Mouse (Mus musculus) urinary bladder, postnatal 36 days (tissue): ENCODE data around the gene Cx3cr1.
A peak's percentile ranks its signal among the peaks of the same experiment; 100 is the strongest.

Experiments used
- DNase-seq, 2 experiments: peaks; one replicate each; pipeline ENCODE4 v3.0.0; 2022; ENCODE audit warnings: low spot score in 2 of 2, mixed read lengths in 1 of 2

Gene Cx3cr1

GRCm38 (mm10) chr9:120082691-120083090 lies 13.0 kb upstream of the Cx3cr1 start:
- DNase-seq, result no peak

- DNase-seq, result no peak
Observed at GRCm38 (mm10) chr9:120081967-120082366, 12.3 kb upstream of the Cx3cr1 start.

GRCm38 (mm10) chr9:120081247-120081646 lies 11.6 kb upstream of the Cx3cr1 start:
- no peak for DNase-seq

GRCm38 (mm10) chr9:120080546-120081108 lies 10.9 kb upstream of the Cx3cr1 start:
- no peak for DNase-seq

GRCm38 (mm10) chr9:120079901-120080300 lies 10.2 kb upstream of the Cx3cr1 start:
- no peak for DNase-seq

- no peak for DNase-seq
Observed at GRCm38 (mm10) chr9:120078241-120078640, 8.6 kb upstream of the Cx3cr1 start.

GRCm38 (mm10) chr9:120074516-120074915 lies 4.8 kb upstream of the Cx3cr1 start:
- no peak for DNase-seq

GRCm38 (mm10) chr9:120073169-120073568 lies 3.5 kb upstream of the Cx3cr1 start:
- DNase-seq, result peak; percentile 75 to 80

GRCm38 (mm10) chr9:120071251-120071650 lies 1.6 kb upstream of the Cx3cr1 start:
- DNase-seq, result no peak

GRCm38 (mm10) chr9:120068047-120068446 lies 1.6 kb downstream of the Cx3cr1 start:
- DNase-seq, result no peak

GRCm38 (mm10) chr9:120067609-120068008 lies 2.1 kb downstream of the Cx3cr1 start:
- DNase-seq, result no peak

GRCm38 (mm10) chr9:120064317-120064716 lies 5.4 kb downstream of the Cx3cr1 start:
- DNase-seq, result no peak

- DNase-seq, result no peak
Observed at GRCm38 (mm10) chr9:120058730-120059129, 10.9 kb downstream of the Cx3cr1 start.

- DNase-seq, result no peak
Observed at GRCm38 (mm10) chr9:120056201-120056600, 13.5 kb downstream of the Cx3cr1 start.

GRCm38 (mm10) chr9:120054545-120055277 lies 15.0 kb downstream of the Cx3cr1 start:
- DNase-seq, result no peak

GRCm38 (mm10) chr9:120049407-120049806 lies 20.3 kb downstream of the Cx3cr1 start:
- DNase-seq, result no peak

- DNase-seq, result no peak
Observed at GRCm38 (mm10) chr9:120048495-120048894, 21.2 kb downstream of the Cx3cr1 start.

GRCm38 (mm10) chr9:120043115-120043514 lies 26.6 kb downstream of the Cx3cr1 start:
- DNase-seq, result no peak

- DNase-seq, result no peak
Observed at GRCm38 (mm10) chr9:120037414-120037813, 32.3 kb downstream of the Cx3cr1 start.

GRCm38 (mm10) chr9:120034375-120034774 lies 35.3 kb downstream of the Cx3cr1 start:
- DNase-seq, result no peak

- no peak for DNase-seq
Observed at GRCm38 (mm10) chr9:120032710-120033109, 37.0 kb downstream of the Cx3cr1 start.

GRCm38 (mm10) chr9:120030421-120030820 lies 39.3 kb downstream of the Cx3cr1 start:
- no peak for DNase-seq

- no peak for DNase-seq
Observed at GRCm38 (mm10) chr9:120029880-120030279, 39.8 kb downstream of the Cx3cr1 start.
